Mouse (Mus musculus): ENCODE results near the gene Med7. TPM values are rescaled to one million over a fixed set of nuclear protein-coding genes. Genes with fewer than 3 reads are reported as not detected.

Med7 gene
- polyA plus RNA-seq, 1 experiment from 2014 or later = 66.6 TPM

GRCm38 (mm10) chr11:46395698-46396097 lies 41.0 kb upstream of the Med7 start:
- Histone ChIP-seq H3K4me1 (replicated peaks; ENCODE audit: control insufficient read depth, insufficient read depth, low read length) (no peaks in the 10 kb centered on the region), H3K36me3 (ENCODE audit: control insufficient read depth, insufficient read depth, low read length) (no peaks in the 10 kb centered on the region), H3K9ac (ENCODE audit: low read length) (no peak overlapping the region), H3K4me3 (ENCODE audit: low read depth, low read length) (no peak overlapping the region), H3K4me2 (ENCODE audit: low read length) (no peak overlapping the region), H3K9me3 (ENCODE audit: control insufficient read depth, low read length) (no peaks in the 10 kb centered on the region), H3K27me3 (replicated peaks; ENCODE audit: control insufficient read depth, insufficient read depth, low read length) (no peaks in the 10 kb centered on the region), H3K27ac (ENCODE audit: low read depth) (no peak overlapping the region)
- DNase-seq (ENCODE audit: low spot score) = no peak
- 93% methylated on average over 2 of the region's 2 CpGs for WGBS
- ATAC-seq (replicated peaks; ENCODE audit: low FRiP score, low TSS enrichment, low read depth) = no peak

GRCm38 (mm10) chr11:46396167-46396859 lies 40.4 kb upstream of the Med7 start, which contains the start of gene Fam71b:
Gene Fam71b (plus strand): TSS chr11:46396559.
- Histone ChIP-seq H3K4me2 (ENCODE audit: low read length) (no peak within 1 kb of the TSS), H3K4me1 (replicated peaks; ENCODE audit: control insufficient read depth, insufficient read depth, low read length) (no peaks in the 10 kb centered on the region), H3K9me3 (ENCODE audit: control insufficient read depth, low read length) (no peaks in the 10 kb centered on the region), H3K27ac (ENCODE audit: low read depth) (no peak within 1 kb of the TSS), H3K9ac (ENCODE audit: low read length) (no peak within 1 kb of the TSS), H3K36me3 (ENCODE audit: control insufficient read depth, insufficient read depth, low read length) (no peaks in the 10 kb centered on the region), H3K4me3 (ENCODE audit: low read depth, low read length) (no peak within 1 kb of the TSS), H3K27me3 (replicated peaks; ENCODE audit: control insufficient read depth, insufficient read depth, low read length) (no peaks in the 10 kb centered on the region)
- 74% methylated on average over 13 of the region's 13 CpGs for WGBS
- ATAC-seq (replicated peaks; ENCODE audit: low FRiP score, low TSS enrichment, low read depth) = no peak
- no peak for DNase-seq (ENCODE audit: low spot score)

- Histone ChIP-seq H3K9ac (ENCODE audit: low read length) (no peak overlapping the region), H3K4me3 (ENCODE audit: low read depth, low read length) (no peak overlapping the region), H3K4me2 (ENCODE audit: low read length) (no peak overlapping the region), H3K4me1 (replicated peaks; ENCODE audit: control insufficient read depth, insufficient read depth, low read length) (no peaks in the 10 kb centered on the region), H3K36me3 (ENCODE audit: control insufficient read depth, insufficient read depth, low read length) (no peaks in the 10 kb centered on the region), H3K27ac (ENCODE audit: low read depth) (no peak overlapping the region), H3K9me3 (ENCODE audit: control insufficient read depth, low read length) (no peaks in the 10 kb centered on the region), H3K27me3 (replicated peaks; ENCODE audit: control insufficient read depth, insufficient read depth, low read length) (no peaks in the 10 kb centered on the region)
- 70% methylated on average over 4 of the region's 4 CpGs for WGBS
- ATAC-seq (replicated peaks; ENCODE audit: low FRiP score, low TSS enrichment, low read depth) (no peak), DNase-seq (ENCODE audit: low spot score) (no peak)
Measured at GRCm38 (mm10) chr11:46396860-46397179, 39.9 kb upstream of the Med7 start.

GRCm38 (mm10) chr11:46397900-46398299 lies 38.8 kb upstream of the Med7 start:
- Histone ChIP-seq H3K9me3 (ENCODE audit: control insufficient read depth, low read length) (no peaks in the 10 kb centered on the region), H3K4me3 (ENCODE audit: low read depth, low read length) (no peak overlapping the region), H3K27me3 (replicated peaks; ENCODE audit: control insufficient read depth, insufficient read depth, low read length) (no peaks in the 10 kb centered on the region), H3K9ac (ENCODE audit: low read length) (no peak overlapping the region), H3K36me3 (ENCODE audit: control insufficient read depth, insufficient read depth, low read length) (no peaks in the 10 kb centered on the region), H3K4me1 (replicated peaks; ENCODE audit: control insufficient read depth, insufficient read depth, low read length) (no peaks in the 10 kb centered on the region), H3K4me2 (ENCODE audit: low read length) (no peak overlapping the region), H3K27ac (ENCODE audit: low read depth) (no peak overlapping the region)
- ATAC-seq (replicated peaks; ENCODE audit: low FRiP score, low TSS enrichment, low read depth) = no peak
- 38% methylated on average over 2 of the region's 2 CpGs for WGBS
- DNase-seq (ENCODE audit: low spot score) = no peak

- H3K4me3 ChIP-seq (ENCODE audit: low read depth, low read length) = no peak overlapping the region
- no peak overlapping the region for H3K27ac ChIP-seq (ENCODE audit: low read depth)
- no peak overlapping the region for H3K9ac ChIP-seq (ENCODE audit: low read length)
- H3K4me1 ChIP-seq (replicated peaks; ENCODE audit: control insufficient read depth, insufficient read depth, low read length) = no peaks in the 10 kb centered on the region
- no peaks in the 10 kb centered on the region for H3K9me3 ChIP-seq (ENCODE audit: control insufficient read depth, low read length)
- no peak for DNase-seq (ENCODE audit: low spot score)
- no peak for ATAC-seq (replicated peaks; ENCODE audit: low FRiP score, low TSS enrichment, low read depth)
- no peak overlapping the region for H3K4me2 ChIP-seq (ENCODE audit: low read length)
- no peaks in the 10 kb centered on the region for H3K27me3 ChIP-seq (replicated peaks; ENCODE audit: control insufficient read depth, insufficient read depth, low read length)
- H3K36me3 ChIP-seq (ENCODE audit: control insufficient read depth, insufficient read depth, low read length) = no peaks in the 10 kb centered on the region
- 86% methylated on average over 4 of the region's 4 CpGs for WGBS
Measured at GRCm38 (mm10) chr11:46398473-46398872, 38.3 kb upstream of the Med7 start.

GRCm38 (mm10) chr11:46398933-46399383 lies 37.8 kb upstream of the Med7 start:
- WGBS = 68% methylated on average over 5 of the region's 5 CpGs
- Histone ChIP-seq H3K4me2 (ENCODE audit: low read length) (no peak overlapping the region), H3K9me3 (ENCODE audit: control insufficient read depth, low read length) (no peaks in the 10 kb centered on the region), H3K36me3 (ENCODE audit: control insufficient read depth, insufficient read depth, low read length) (no peaks in the 10 kb centered on the region), H3K4me1 (replicated peaks; ENCODE audit: control insufficient read depth, insufficient read depth, low read length) (no peaks in the 10 kb centered on the region), H3K27ac (ENCODE audit: low read depth) (no peak overlapping the region), H3K9ac (ENCODE audit: low read length) (no peak overlapping the region), H3K27me3 (replicated peaks; ENCODE audit: control insufficient read depth, insufficient read depth, low read length) (no peaks in the 10 kb centered on the region), H3K4me3 (ENCODE audit: low read depth, low read length) (no peak overlapping the region)
- DNase-seq (ENCODE audit: low spot score) (no peak), ATAC-seq (replicated peaks; ENCODE audit: low FRiP score, low TSS enrichment, low read depth) (no peak)

- ATAC-seq (replicated peaks; ENCODE audit: low FRiP score, low TSS enrichment, low read depth) (no peak; the same call in 1 of the 2 replicates), DNase-seq (ENCODE audit: low spot score) (peak; percentile 58)
- no peaks in the 10 kb centered on the region for H3K27me3 ChIP-seq (replicated peaks; ENCODE audit: control insufficient read depth, insufficient read depth, low read length)
- H3K36me3 ChIP-seq (ENCODE audit: control insufficient read depth, insufficient read depth, low read length) = no peaks in the 10 kb centered on the region
- no peaks in the 10 kb centered on the region for H3K9me3 ChIP-seq (ENCODE audit: control insufficient read depth, low read length)
- whole genome bisulfite sequencing = 60% methylated on average over 12 of the region's 12 CpGs
- no peak overlapping the region for H3K27ac ChIP-seq (ENCODE audit: low read depth)
- no peak overlapping the region for H3K4me3 ChIP-seq (ENCODE audit: low read depth, low read length)
- peak overlapping the region; percentile 12; the same call in 1 of the 2 replicates for H3K4me2 ChIP-seq (ENCODE audit: low read length)
- no peaks in the 10 kb centered on the region for H3K4me1 ChIP-seq (replicated peaks; ENCODE audit: control insufficient read depth, insufficient read depth, low read length)
- H3K9ac ChIP-seq (ENCODE audit: low read length) = no peak overlapping the region
Measured at GRCm38 (mm10) chr11:46401555-46401954, 35.2 kb upstream of the Med7 start.

- Histone ChIP-seq H3K4me2 (ENCODE audit: low read length) (no peak overlapping the region), H3K27ac (ENCODE audit: low read depth) (no peak overlapping the region), H3K36me3 (ENCODE audit: control insufficient read depth, insufficient read depth, low read length) (no peaks in the 10 kb centered on the region), H3K4me3 (ENCODE audit: low read depth, low read length) (no peak overlapping the region), H3K4me1 (replicated peaks; ENCODE audit: control insufficient read depth, insufficient read depth, low read length) (no peaks in the 10 kb centered on the region), H3K9ac (ENCODE audit: low read length) (no peak overlapping the region), H3K27me3 (replicated peaks; ENCODE audit: control insufficient read depth, insufficient read depth, low read length) (no peaks in the 10 kb centered on the region), H3K9me3 (ENCODE audit: control insufficient read depth, low read length) (no peaks in the 10 kb centered on the region)
- WGBS = 75% methylated on average over 16 of the region's 16 CpGs
- ATAC-seq (replicated peaks; ENCODE audit: low FRiP score, low TSS enrichment, low read depth) (no peak), DNase-seq (ENCODE audit: low spot score) (no peak)
Measured at GRCm38 (mm10) chr11:46404986-46405385, 31.7 kb upstream of the Med7 start.

GRCm38 (mm10) chr11:46406721-46407120 lies 30.0 kb upstream of the Med7 start:
- Histone ChIP-seq H3K9ac (ENCODE audit: low read length) (no peak overlapping the region), H3K27me3 (replicated peaks; ENCODE audit: control insufficient read depth, insufficient read depth, low read length) (no peaks in the 10 kb centered on the region), H3K4me1 (replicated peaks; ENCODE audit: control insufficient read depth, insufficient read depth, low read length) (no peaks in the 10 kb centered on the region), H3K9me3 (ENCODE audit: control insufficient read depth, low read length) (no peaks in the 10 kb centered on the region), H3K36me3 (ENCODE audit: control insufficient read depth, insufficient read depth, low read length) (no peaks in the 10 kb centered on the region), H3K27ac (ENCODE audit: low read depth) (no peak overlapping the region), H3K4me2 (ENCODE audit: low read length) (no peak overlapping the region), H3K4me3 (ENCODE audit: low read depth, low read length) (no peak overlapping the region)
- ATAC-seq (replicated peaks; ENCODE audit: low FRiP score, low TSS enrichment, low read depth) = no peak
- DNase-seq (ENCODE audit: low spot score) = no peak
- 51% methylated on average over 10 of the region's 10 CpGs for WGBS

Measured in intestine, embryonic 14.5 days (tissue).